Mouse (Mus musculus) E14TG2a.4 (cell line): Measurements from ENCODE around the gene Vnn3.

Experiments used
- CTCF ChIP-seq: conservative IDR thresholded peaks from 2 replicates; pipeline ENCODE4 v1.5.1; 2014; ENCODE audit warnings: low read length
- NANOG ChIP-seq: IDR thresholded peaks from 2 replicates; pipeline ENCODE4 v1.6.1; 2014; ENCODE audit warnings: borderline replicate concordance, low read length, mixed read lengths
- POU5F1 ChIP-seq: IDR thresholded peaks from 2 replicates; pipeline ENCODE4 v1.6.1; 2014; ENCODE audit warnings: low read length, borderline replicate concordance

DNA sequence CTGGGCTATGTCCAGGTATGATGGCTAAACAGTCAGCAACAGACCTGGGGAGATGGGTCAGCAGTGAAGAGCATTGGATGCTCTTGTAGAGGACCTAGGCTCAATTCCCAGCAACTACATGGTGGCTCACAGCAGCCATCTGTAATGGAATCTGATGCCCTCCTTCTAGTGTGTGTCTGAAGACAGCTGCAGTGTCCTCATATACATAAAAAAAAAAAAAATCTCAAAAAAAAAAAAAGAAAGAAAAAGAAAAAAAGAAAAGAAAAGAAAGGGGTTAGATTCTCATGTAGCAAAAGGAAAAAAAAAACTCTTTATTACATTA, 38.9 kb upstream of the Vnn3 start:
- TF ChIP-seq CTCF (no peak), POU5F1 (no peak), NANOG (no peak)
